Mouse (Mus musculus): Measurements from ENCODE around the gene Gm45716. TPM values are rescaled to one million over a fixed set of nuclear protein-coding genes. Genes with fewer than 3 reads are reported as not detected.

The Gm45716 gene
- total RNA-seq, 2 experiments from 2014 or later = 2.6 to 5.3 TPM

DNA sequence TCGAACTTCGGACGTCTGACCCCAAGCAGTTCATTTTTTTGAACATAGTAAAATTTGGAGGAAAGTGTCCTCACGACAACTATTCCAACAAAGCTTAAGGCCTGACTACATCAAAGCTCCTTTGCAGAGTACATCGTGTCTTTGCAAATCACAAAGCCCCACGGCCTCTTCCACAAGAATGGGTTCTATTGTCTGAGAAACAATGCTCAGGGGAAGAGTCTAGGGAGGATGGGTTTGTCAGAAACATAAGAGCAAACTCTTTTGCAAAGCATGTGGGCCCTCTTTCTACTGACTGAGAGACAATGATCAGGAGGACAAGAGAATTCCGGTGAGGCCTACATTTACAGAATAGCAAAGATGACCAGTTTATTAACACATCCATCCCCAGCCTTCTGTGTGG, 26.8 kb downstream of the Gm45716 start:
- no peak for DNase-seq

- DNase-seq = no peak
Observed at GRCm38 (mm10) chr11:90220022-90220645, 32.7 kb downstream of the Gm45716 start.

- no peak for DNase-seq
Observed at GRCm38 (mm10) chr11:90220750-90221149, 33.3 kb downstream of the Gm45716 start.

- peak; percentile 58 to 65 for DNase-seq
Observed at GRCm38 (mm10) chr11:90224914-90225470, 37.5 kb downstream of the Gm45716 start.

DNA sequence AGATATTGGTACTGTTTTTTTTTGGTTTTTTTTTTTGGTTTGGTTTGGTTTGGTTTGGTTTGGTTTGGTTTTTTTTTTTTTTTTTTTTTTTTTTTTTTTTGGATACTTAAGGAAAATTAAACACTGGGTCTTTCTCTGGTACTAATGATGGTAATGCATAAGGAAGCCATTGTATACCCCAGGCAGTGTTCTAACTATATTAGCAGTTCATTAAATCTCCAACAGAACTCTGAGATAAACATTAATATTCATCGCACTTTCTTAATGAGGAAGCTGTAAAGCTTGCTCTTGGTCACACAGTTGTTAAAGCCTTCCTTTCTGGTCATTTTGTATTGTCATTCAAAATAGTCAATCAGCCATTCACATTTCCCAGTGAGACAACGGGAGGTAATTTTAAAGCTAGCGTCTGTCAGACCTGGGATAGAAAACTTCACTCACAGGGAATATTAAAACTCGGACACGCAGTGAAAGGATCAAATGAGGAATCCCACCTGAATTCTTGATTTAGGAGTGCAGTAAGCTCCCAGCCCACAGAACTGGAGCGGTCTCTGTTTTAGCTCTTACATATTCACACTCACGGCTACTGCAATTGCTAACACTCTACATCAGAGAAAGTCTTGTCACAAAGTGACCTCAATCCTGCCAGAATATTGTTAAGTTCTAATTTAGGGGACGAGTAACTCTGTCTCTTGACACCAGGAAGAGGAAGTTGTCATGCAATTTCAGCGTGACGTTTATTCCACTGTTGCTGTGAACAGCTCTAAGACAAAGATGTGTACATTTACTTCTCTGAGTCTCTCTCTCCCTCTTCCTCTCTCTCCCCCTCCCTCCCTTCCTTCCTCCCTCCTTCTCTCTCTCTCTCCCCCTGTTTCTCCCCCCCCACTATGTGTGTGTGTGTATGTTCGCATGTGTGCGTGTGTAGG, 39.8 kb downstream of the Gm45716 start:
- DNase-seq = no peak

DNA sequence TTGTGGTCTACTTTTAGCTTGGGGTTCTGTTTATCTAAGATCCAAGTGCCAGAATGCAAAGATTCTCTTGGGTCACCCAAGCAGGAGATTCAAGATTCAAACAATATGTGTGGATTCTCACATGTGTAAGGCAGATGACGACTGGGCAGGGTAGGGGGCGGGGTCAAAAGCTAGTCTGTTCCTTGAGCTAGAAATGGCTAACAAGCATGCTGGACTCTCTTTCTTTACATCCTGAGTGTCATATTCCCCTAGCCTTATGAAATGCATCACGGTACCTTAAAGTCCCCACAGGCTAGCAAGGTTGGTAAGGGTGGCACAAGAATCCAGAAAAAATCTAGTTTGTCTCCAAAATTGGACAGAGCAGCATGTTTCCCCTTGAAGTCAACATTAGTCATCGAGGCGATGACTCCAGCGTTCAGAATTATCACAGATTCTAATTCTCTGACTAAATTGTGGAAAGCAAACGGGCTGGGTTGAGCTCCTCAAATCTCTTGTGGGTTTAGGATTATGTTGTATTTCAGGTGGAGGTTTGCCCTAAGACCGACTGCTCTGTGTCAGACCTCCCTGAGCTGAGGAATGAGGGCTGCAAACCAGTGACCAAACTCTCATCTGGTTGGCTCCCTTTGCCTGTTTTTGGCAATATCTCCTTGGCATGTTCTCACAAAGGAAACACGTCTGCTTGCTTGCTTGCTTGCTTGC, 40.9 kb downstream of the Gm45716 start:
- no peak for DNase-seq

DNA sequence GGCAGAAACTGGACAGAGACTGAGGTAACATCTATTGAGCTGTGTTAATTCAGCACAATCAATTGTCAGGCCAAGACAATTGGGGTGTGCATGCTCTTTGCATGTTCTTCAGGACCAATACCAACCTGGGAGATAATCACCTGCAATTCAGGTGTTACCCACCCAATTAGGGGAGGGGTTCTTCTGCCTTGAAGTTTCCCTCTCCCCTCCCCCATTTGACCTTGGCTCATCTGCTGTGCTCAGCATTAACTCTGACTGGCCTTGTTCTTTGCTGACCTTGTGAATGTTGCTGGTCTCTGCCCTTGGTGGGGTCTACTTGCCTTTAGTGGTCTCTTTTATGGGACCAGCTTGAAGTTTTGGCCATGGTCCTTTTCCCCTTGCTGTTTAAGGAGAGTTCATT, 42.3 kb downstream of the Gm45716 start:
- DNase-seq = no peak

DNA sequence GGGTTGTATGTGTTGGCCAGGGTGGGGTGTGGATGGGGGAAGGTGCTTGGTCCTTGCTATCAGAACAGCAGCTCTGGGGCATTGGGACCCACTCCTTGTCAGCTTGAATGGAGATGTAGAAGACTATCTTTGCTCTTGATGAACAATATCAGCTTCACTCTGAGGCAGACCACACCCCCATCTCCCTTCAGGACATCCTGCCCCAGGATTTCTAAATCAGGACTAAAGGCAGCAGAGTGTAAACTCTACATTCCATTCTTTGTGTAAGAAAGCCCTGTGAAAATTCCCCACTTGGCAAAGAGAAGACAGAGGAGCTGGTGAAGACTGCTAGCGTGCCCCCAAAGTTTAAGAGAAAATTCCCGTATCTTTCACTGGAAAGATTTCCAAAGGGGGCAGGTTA, 43.2 kb downstream of the Gm45716 start:
- DNase-seq = no peak

DNA sequence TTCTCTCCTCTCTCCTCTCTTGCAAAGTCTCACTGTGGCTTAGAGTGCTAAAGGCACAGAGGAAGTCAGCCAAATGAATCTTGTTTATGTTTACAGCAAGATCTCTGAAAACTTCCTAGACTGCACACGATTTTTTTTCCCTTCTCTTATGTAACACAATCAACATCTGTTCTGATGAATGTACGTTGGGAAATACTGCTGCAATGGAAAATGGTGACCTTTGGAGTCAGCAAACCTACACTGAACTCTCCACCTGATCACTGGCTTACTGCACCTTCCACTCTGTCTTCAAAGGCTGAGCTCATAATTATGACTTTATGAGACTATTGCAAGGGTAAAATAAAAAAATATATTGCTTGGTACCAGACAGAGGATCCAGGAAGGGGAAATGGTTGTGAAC, 44.1 kb downstream of the Gm45716 start:
- DNase-seq = no peak

DNA sequence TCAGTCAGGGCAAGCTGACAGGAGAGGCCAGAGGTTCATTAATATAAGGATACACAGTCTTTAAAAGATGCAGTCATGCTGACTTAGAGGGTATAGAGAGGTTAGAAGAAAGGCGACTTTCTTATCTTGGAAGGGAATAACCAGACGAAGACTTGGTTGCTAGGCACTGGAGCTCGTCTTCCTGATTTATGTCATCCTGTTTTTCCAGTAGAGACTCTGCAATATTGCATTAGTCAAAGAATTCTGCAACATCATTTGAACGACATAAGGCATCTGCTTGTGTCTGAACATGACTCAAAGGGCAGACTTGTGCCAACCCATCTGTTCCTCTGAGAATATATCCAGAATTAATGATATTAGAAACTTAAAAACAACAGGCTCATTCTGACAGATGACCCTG, 45.2 kb downstream of the Gm45716 start:
- no peak for DNase-seq

DNA sequence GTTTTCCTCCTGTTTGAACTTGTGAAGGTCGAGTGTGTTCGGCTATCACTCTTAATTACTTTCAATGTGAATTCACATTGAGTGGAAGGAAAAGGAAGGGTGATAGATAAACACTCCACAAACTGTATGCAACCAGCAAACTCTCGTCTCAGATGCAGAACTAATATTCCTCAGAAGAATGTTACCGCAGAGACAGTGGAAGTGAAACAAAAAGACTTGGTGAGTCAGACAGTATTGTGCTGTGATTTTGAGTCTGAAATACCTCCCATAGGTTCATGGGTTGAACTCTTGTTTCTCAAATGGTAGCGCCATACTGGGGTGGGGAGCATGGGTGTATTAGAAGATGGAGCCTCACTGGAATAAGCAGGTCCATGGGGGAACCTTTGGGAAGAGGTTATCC, 47.7 kb downstream of the Gm45716 start:
- DNase-seq = no peak

- DNase-seq = no peak
Observed at GRCm38 (mm10) chr11:90237616-90238015, 50.1 kb downstream of the Gm45716 start.

DNA sequence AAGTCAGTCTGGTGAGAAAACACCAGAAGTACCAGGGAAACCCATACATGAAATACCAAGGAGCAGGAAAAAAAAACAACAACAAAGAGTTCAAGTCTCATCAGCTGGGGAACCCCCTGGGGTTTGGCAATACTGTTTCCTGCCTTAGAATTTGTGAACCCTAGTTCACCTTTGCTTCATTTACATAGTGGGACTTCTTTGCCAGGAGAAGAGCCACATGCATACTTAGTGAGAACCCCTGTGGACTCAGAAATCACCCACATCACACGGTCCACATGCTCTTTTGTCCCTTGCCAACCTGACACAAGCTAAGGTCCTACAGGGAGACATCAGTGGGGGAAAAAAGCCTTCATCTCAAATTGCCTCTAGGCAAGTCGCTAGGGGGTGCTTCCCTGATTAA, 51.2 kb downstream of the Gm45716 start:
- DNase-seq = no peak

GRCm38 (mm10) chr11:90240652-90241330, 53.3 kb downstream of the Gm45716 start:
- DNase-seq = peak; percentile 62 to 72

GRCm38 (mm10) chr11:90241874-90242273, 54.4 kb downstream of the Gm45716 start:
- no peak for DNase-seq

DNA sequence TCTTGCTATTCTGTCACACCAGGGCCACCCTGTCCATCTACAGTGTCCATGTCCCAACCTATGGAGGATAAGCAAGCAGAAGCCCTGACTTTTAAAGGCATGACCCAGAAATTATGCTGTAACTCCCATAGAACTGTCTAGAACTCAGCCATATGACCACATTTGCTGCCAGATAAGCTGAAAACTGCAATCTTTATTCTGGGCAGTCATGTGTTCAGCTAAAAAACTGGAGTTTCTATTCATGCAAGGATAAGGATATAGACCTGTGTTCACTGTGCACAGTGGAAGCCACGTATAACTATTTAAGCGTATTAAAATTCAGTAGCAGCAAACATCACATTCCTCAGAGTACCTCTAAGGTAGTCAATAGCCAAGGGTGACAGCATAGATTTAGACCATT, 55.8 kb downstream of the Gm45716 start:
- no peak for DNase-seq

DNA sequence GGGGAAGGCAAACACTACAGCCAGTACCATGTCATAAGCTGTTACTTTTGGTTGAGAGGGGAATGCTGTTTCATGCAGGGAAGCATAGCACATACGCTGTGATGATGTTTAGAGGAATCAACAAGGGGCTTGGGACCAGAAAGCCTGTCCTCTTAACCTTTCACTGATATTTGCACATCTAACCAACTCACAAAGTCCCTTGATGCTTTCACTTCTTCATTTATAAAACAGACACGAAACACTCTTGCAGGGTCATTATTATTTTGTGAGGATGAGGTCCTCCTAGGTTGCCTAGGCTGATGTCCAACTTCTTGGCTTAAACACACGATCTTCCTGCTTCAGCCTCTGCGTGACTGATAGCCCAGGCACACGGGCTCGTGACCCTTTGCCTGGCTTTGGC, 58.1 kb downstream of the Gm45716 start:
- DNase-seq = no peak

GRCm38 (mm10) chr11:90246676-90247075, 59.2 kb downstream of the Gm45716 start:
- no peak for DNase-seq

DNA sequence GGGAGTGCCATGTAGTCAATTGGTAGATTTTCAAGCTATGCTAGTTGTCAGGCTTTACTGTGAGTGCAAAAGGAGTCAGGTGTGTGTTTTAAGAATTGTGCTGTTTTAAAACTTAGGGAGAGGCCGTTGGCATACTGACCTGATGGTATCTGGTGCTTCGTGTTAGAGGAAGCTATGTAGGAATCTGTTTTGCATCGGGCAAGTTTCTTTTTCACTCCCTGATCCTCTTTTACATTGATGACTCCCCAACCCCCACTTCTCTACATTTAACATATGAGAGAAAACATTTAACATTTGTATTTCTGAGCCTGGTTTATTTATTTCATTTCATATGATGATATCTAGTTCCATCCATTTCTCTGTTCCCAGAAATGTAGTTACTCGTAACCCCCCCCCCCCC, 60.3 kb downstream of the Gm45716 start:
- no peak for DNase-seq

GRCm38 (mm10) chr11:90249025-90249650, 61.7 kb downstream of the Gm45716 start, which contains the start of gene Mmd:
Gene Mmd, plus strand, starts transcription at chr11:90249456.
- DNase-seq = peak; percentile 99

DNA sequence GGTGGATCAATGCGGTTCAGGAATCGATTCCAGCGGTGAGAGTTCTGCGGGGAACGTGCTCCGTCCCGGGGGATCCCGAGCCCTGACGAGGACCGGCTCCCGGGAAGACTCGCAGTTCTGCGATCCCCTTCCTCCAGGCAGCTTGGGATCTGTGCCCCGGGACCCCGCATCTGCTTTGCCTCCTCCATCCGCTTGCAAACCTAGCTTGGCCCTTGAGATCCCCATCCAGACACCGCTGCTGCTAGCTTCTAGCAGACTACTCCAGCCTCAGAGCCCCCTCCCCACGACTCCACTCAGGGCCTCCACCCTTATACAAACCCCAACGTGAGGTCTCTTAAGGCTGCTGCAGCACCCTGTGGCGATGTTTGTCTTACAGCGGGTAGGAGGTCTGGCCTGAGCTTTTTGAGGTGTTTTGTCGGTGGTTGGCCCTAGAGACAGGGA, 62.2 kb downstream of the Gm45716 start:
- no peak for DNase-seq
